Mouse (Mus musculus) midbrain, postnatal 0 days (tissue): ENCODE measurements around the gene Gm13288. TPM values are rescaled to one million over a fixed set of nuclear protein-coding genes. Genes with fewer than 3 reads are reported as not detected.

Experiments used
- ATAC-seq: fragments of 200-750 bp; cut with Nextera tagmentation; 2 replicates; pipeline ENCODE4 v1.8.0; 2017; ENCODE audit warnings: moderate number of reproducible peaks, mild to moderate bottlenecking, moderate TSS enrichment, moderate library complexity; ENCODE audit not compliant: low FRiP score
- DNase-seq: peaks from one replicate; pipeline ENCODE4 v3.0.0-alpha.2; 2015; ENCODE audit warnings: low spot score
- H3K27ac ChIP-seq: fragments of 300-500 bp; sonication (generic); 2 replicates; pipeline ENCODE4 v1.5.1; 2014; ENCODE audit warnings: low read depth, mild to moderate bottlenecking, low read length, mixed read lengths
- H3K27me3 ChIP-seq: fragments of 300-500 bp; sonication (generic); 2 replicates; pipeline ENCODE4 v1.6.1; 2014; ENCODE audit warnings: low read length, control low read depth, mixed read lengths; ENCODE audit not compliant: insufficient read depth
- H3K36me3 ChIP-seq: fragments of 300-500 bp; sonication (generic); 2 replicates; pipeline ENCODE4 v1.6.1; 2014; ENCODE audit warnings: low read length, control low read depth, mixed read lengths; ENCODE audit not compliant: insufficient read depth
- H3K4me1 ChIP-seq: fragments of 300-500 bp; sonication (generic); 2 replicates; pipeline ENCODE4 v1.6.1; 2014; ENCODE audit warnings: mild to moderate bottlenecking, control low read depth, antibody characterized with exemption, low read length, mixed read lengths; ENCODE audit not compliant: insufficient read depth
- H3K4me2 ChIP-seq: fragments of 300-500 bp; sonication (generic); 2 replicates; pipeline ENCODE4 v1.6.1; 2014; ENCODE audit warnings: low read depth, mild to moderate bottlenecking, low read length, mixed read lengths; ENCODE audit not compliant: poor library complexity, severe bottlenecking
- H3K4me3 ChIP-seq: fragments of 300-500 bp; sonication (generic); 2 replicates; pipeline ENCODE4 v1.5.1; 2014; ENCODE audit warnings: low read depth, mild to moderate bottlenecking, low read length, moderate library complexity
- H3K9ac ChIP-seq: fragments of 300-500 bp; sonication (generic); replicated peaks from 2 replicates; pipeline ENCODE4 v1.6.1; 2014; ENCODE audit warnings: mild to moderate bottlenecking, low read length, moderate library complexity, mixed read lengths; ENCODE audit not compliant: poor library complexity, severe bottlenecking
- H3K9me3 ChIP-seq: fragments of 300-500 bp; sonication (generic); 2 replicates; pipeline ENCODE4 v1.6.1; 2016; ENCODE audit warnings: low read length, control low read depth
- CTCF ChIP-seq: IDR thresholded peaks from 2 replicates; pipeline ENCODE4 v1.5.1; 2016; ENCODE audit warnings: antibody characterized with exemption, mild to moderate bottlenecking
- WGBS: fragments of 180-500 bp; shearing (Covaris S2); extraction: QIAGEN DNeasy Blood & Tissue Kit; methylation state at CpG from one replicate; pipeline ENCODE4 v1.1.7; 2014; 5-methylcytosine and 5-hydroxymethylcytosine counted together
- polyA plus RNA-seq: library from polyadenylated mRNA; unstranded; fragments of >200 nt; fragmentation: Nextera tagmentation; extraction: Ambion mirVana; gene quantifications from 2 replicates; pipeline ENCODE4 v1.2.1, GENCODE M21; 2015
- total RNA-seq: library from RNA; depleted of rRNA; stranded (reverse); fragments of >200 nt; gene quantifications from 2 replicates; pipeline ENCODE4 v1.2.3, GENCODE M21; 2014; rRNA removed

The Gm13288 gene
- total and polyA plus RNA-seq, 2 experiments from 2014 or later = not detected

- no peaks in the 10 kb centered on the region for H3K4me1 ChIP-seq
- DNase-seq = peak; percentile 21
- H3K9ac ChIP-seq = no peak overlapping the region
- H3K4me3 ChIP-seq = no peak overlapping the region
- H3K27ac ChIP-seq = no peak overlapping the region
- no peaks in the 10 kb centered on the region for H3K36me3 ChIP-seq
- WGBS = 53% methylated on average over 3 of the region's 3 CpGs
- ATAC-seq = no peak
- H3K9me3 ChIP-seq = no peaks in the 10 kb centered on the region
- H3K27me3 ChIP-seq = no peaks in the 10 kb centered on the region
- no peak overlapping the region for H3K4me2 ChIP-seq
- TF ChIP-seq CTCF = peak; percentile 71
Observed at GRCm38 (mm10) chr4:88838828-88839227, 33.5 kb downstream of the Gm13288 start.

GRCm38 (mm10) chr4:88840058-88840457 lies 34.7 kb downstream of the Gm13288 start:
- Histone ChIP-seq H3K4me3 (no peak overlapping the region), H3K4me1 (no peaks in the 10 kb centered on the region), H3K36me3 (no peaks in the 10 kb centered on the region), H3K27me3 (no peaks in the 10 kb centered on the region), H3K4me2 (no peak overlapping the region), H3K27ac (no peak overlapping the region), H3K9me3 (no peaks in the 10 kb centered on the region), H3K9ac (no peak overlapping the region)
- ATAC-seq = no peak
- no peak for TF ChIP-seq CTCF
- no peak for DNase-seq
- WGBS = 86% methylated on average over 3 of the region's 3 CpGs

GRCm38 (mm10) chr4:88841438-88841911 lies 36.1 kb downstream of the Gm13288 start, which contains the start of gene Ifna4:
Ifna4 (plus strand) TSS chr4:88841861.
- Histone ChIP-seq H3K4me1 (no peaks in the 10 kb centered on the region), H3K9ac (no peak within 1 kb of the TSS), H3K36me3 (no peaks in the 10 kb centered on the region), H3K27me3 (no peaks in the 10 kb centered on the region), H3K9me3 (no peaks in the 10 kb centered on the region), H3K27ac (no peak within 1 kb of the TSS), H3K4me3 (no peak within 1 kb of the TSS), H3K4me2 (no peak within 1 kb of the TSS)
- ATAC-seq (no peak), DNase-seq (no peak)
- TF ChIP-seq CTCF = no peak
- 41% methylated on average over 2 of the region's 2 CpGs for WGBS

- WGBS = 55% methylated on average over 2 of the region's 2 CpGs
- no peak overlapping the region for H3K4me2 ChIP-seq
- H3K4me1 ChIP-seq = no peaks in the 10 kb centered on the region
- ATAC-seq = no peak
- peak; percentile 42; the same call in 1 of the 2 replicates for TF ChIP-seq CTCF
- H3K36me3 ChIP-seq = no peaks in the 10 kb centered on the region
- H3K9me3 ChIP-seq = no peaks in the 10 kb centered on the region
- H3K4me3 ChIP-seq = no peak overlapping the region
- no peak overlapping the region for H3K9ac ChIP-seq
- DNase-seq = no peak
- no peak overlapping the region for H3K27ac ChIP-seq
- no peaks in the 10 kb centered on the region for H3K27me3 ChIP-seq
Observed at GRCm38 (mm10) chr4:88845334-88845733, 40.0 kb downstream of the Gm13288 start.

GRCm38 (mm10) chr4:88849698-88850097 lies 44.4 kb downstream of the Gm13288 start, which contains the start of gene Ifna1:
Ifna1 (plus strand) TSS chr4:88850087.
- H3K4me2 ChIP-seq = no peak within 1 kb of the TSS
- no peak for ATAC-seq
- H3K27ac ChIP-seq = no peak within 1 kb of the TSS
- H3K4me3 ChIP-seq = no peak within 1 kb of the TSS
- H3K36me3 ChIP-seq = no peaks in the 10 kb centered on the region
- DNase-seq = no peak
- H3K9ac ChIP-seq = no peak within 1 kb of the TSS
- TF ChIP-seq CTCF = no peak
- H3K4me1 ChIP-seq = no peaks in the 10 kb centered on the region
- no peaks in the 10 kb centered on the region for H3K9me3 ChIP-seq
- H3K27me3 ChIP-seq = no peaks in the 10 kb centered on the region
- 66% methylated on average over 1 of the region's 1 CpGs for WGBS

GRCm38 (mm10) chr4:88851026-88851763 lies 45.9 kb downstream of the Gm13288 start:
- Histone ChIP-seq H3K9ac (no peak overlapping the region), H3K4me3 (no peak overlapping the region), H3K4me1 (no peaks in the 10 kb centered on the region), H3K27me3 (no peaks in the 10 kb centered on the region), H3K36me3 (no peaks in the 10 kb centered on the region), H3K9me3 (no peaks in the 10 kb centered on the region), H3K27ac (no peak overlapping the region), H3K4me2 (no peak overlapping the region)
- DNase-seq = no peak
- WGBS = 28% methylated on average over 4 of the region's 4 CpGs
- no peak for TF ChIP-seq CTCF
- no peak for ATAC-seq

Other genes with a start within 250 kb of the Gm13288 start
Only the 30 nearest of the 31 such genes appear.
- not detected in 2 replicates for gene Ifna14, start 233.7 kb upstream of the Gm13288 start, total RNA-seq
- not detected in 2 replicates for gene Ifna14, start 233.7 kb upstream of the Gm13288 start, polyA plus RNA-seq
- gene Ifna9, start 213.1 kb upstream of the Gm13288 start, total RNA-seq = not detected in 2 replicates
- not detected in 2 replicates for gene Ifna9, start 213.1 kb upstream of the Gm13288 start, polyA plus RNA-seq
- gene Ifna12, start 202.2 kb upstream of the Gm13288 start, total RNA-seq = not detected in 2 replicates
- gene Ifna12, start 202.2 kb upstream of the Gm13288 start, polyA plus RNA-seq = not detected in 2 replicates
- not detected in 2 replicates for gene C87499, start 171.1 kb upstream of the Gm13288 start, total RNA-seq
- not detected in 2 replicates for gene C87499, start 171.1 kb upstream of the Gm13288 start, polyA plus RNA-seq
- gene Ifna13, start 161.1 kb upstream of the Gm13288 start, total RNA-seq = not detected in 2 replicates
- not detected in 2 replicates for gene Ifna13, start 161.1 kb upstream of the Gm13288 start, polyA plus RNA-seq
- gene Ifna16, start 128.6 kb upstream of the Gm13288 start, total RNA-seq = not detected in 2 replicates
- not detected in 2 replicates for gene Ifna16, start 128.6 kb upstream of the Gm13288 start, polyA plus RNA-seq
- not detected in 2 replicates for gene Ifna2, start 121.6 kb upstream of the Gm13288 start, total RNA-seq
- gene Ifna2, start 121.6 kb upstream of the Gm13288 start, polyA plus RNA-seq = not detected in 2 replicates
- gene Ifnab, start 114.2 kb upstream of the Gm13288 start, total RNA-seq = not detected in 2 replicates
- not detected in 2 replicates for gene Ifnab, start 114.2 kb upstream of the Gm13288 start, polyA plus RNA-seq
- 0.71 TPM in 1 of 2 replicates, not detected in the other for gene Gm26566, start 83.7 kb upstream of the Gm13288 start, total RNA-seq
- 0.49 and 1.3 TPM in 2 replicates for gene Gm26566, start 83.7 kb upstream of the Gm13288 start, polyA plus RNA-seq
- 148 and 172 TPM in 2 replicates for gene Klhl9, start 83.1 kb upstream of the Gm13288 start, total RNA-seq
- 77.6 and 82.5 TPM in 2 replicates for gene Klhl9, start 83.1 kb upstream of the Gm13288 start, polyA plus RNA-seq
- not detected in 2 replicates for gene Gm13271, start 50.7 kb upstream of the Gm13288 start, total RNA-seq
- not detected in 2 replicates for gene Gm13271, start 50.7 kb upstream of the Gm13288 start, polyA plus RNA-seq
- not detected in 2 replicates for gene Gm13283, start 45.4 kb upstream of the Gm13288 start, total RNA-seq
- gene Gm13283, start 45.4 kb upstream of the Gm13288 start, polyA plus RNA-seq = not detected in 2 replicates
- gene Gm13290, start 31.7 kb upstream of the Gm13288 start, total RNA-seq = not detected in 2 replicates
- not detected in 2 replicates for gene Gm13290, start 31.7 kb upstream of the Gm13288 start, polyA plus RNA-seq
- not detected in 2 replicates for gene Gm13289, start 28.6 kb upstream of the Gm13288 start, total RNA-seq
- gene Gm13289, start 28.6 kb upstream of the Gm13288 start, polyA plus RNA-seq = not detected in 2 replicates
- gene Gm13272, start 25.7 kb upstream of the Gm13288 start, total RNA-seq = not detected in 2 replicates
- not detected in 2 replicates for gene Gm13272, start 25.7 kb upstream of the Gm13288 start, polyA plus RNA-seq
- gene Ifnz, start 23.4 kb upstream of the Gm13288 start, total RNA-seq = not detected in 2 replicates
- gene Ifnz, start 23.4 kb upstream of the Gm13288 start, polyA plus RNA-seq = not detected in 2 replicates
- gene Gm13276, start 19.8 kb upstream of the Gm13288 start, total RNA-seq = not detected in 2 replicates
- gene Gm13276, start 19.8 kb upstream of the Gm13288 start, polyA plus RNA-seq = not detected in 2 replicates
- gene Gm13277, start 16.9 kb upstream of the Gm13288 start, total RNA-seq = not detected in 2 replicates
- gene Gm13277, start 16.9 kb upstream of the Gm13288 start, polyA plus RNA-seq = not detected in 2 replicates
- gene Gm13278, start 14.0 kb upstream of the Gm13288 start, total RNA-seq = not detected in 2 replicates
- not detected in 2 replicates for gene Gm13278, start 14.0 kb upstream of the Gm13288 start, polyA plus RNA-seq
- gene Gm13275, start 11.0 kb upstream of the Gm13288 start, total RNA-seq = not detected in 2 replicates
- not detected in 2 replicates for gene Gm13275, start 11.0 kb upstream of the Gm13288 start, polyA plus RNA-seq
- gene Gm13279, start 8.1 kb upstream of the Gm13288 start, total RNA-seq = not detected in 2 replicates
- not detected in 2 replicates for gene Gm13279, start 8.1 kb upstream of the Gm13288 start, polyA plus RNA-seq
- gene Gm13285, start 5.9 kb upstream of the Gm13288 start, total RNA-seq = not detected in 2 replicates
- not detected in 2 replicates for gene Gm13285, start 5.9 kb upstream of the Gm13288 start, polyA plus RNA-seq
- not detected in 2 replicates for gene Gm13287, start 2.3 kb upstream of the Gm13288 start, total RNA-seq
- gene Gm13287, start 2.3 kb upstream of the Gm13288 start, polyA plus RNA-seq = not detected in 2 replicates
- gene Ifna7, start 10.7 kb downstream of the Gm13288 start, total RNA-seq = not detected in 2 replicates
- gene Ifna7, start 10.7 kb downstream of the Gm13288 start, polyA plus RNA-seq = not detected in 2 replicates
- not detected in 2 replicates for gene Ifna11, start 14.4 kb downstream of the Gm13288 start, total RNA-seq
- gene Ifna11, start 14.4 kb downstream of the Gm13288 start, polyA plus RNA-seq = not detected in 2 replicates
- not detected in 2 replicates for gene Ifna6, start 21.9 kb downstream of the Gm13288 start, total RNA-seq
- not detected in 2 replicates for gene Ifna6, start 21.9 kb downstream of the Gm13288 start, polyA plus RNA-seq
- not detected in 2 replicates for gene Ifna5, start 30.0 kb downstream of the Gm13288 start, total RNA-seq
- gene Ifna5, start 30.0 kb downstream of the Gm13288 start, polyA plus RNA-seq = not detected in 2 replicates
- gene Ifna4, start 36.3 kb downstream of the Gm13288 start, total RNA-seq = not detected in 2 replicates
- not detected in 2 replicates for gene Ifna4, start 36.3 kb downstream of the Gm13288 start, polyA plus RNA-seq
- gene Ifna1, start 44.6 kb downstream of the Gm13288 start, total RNA-seq = not detected in 2 replicates
- not detected in 2 replicates for gene Ifna1, start 44.6 kb downstream of the Gm13288 start, polyA plus RNA-seq
- gene Ifne, start 74.7 kb downstream of the Gm13288 start, total RNA-seq = not detected in 2 replicates
- gene Ifne, start 74.7 kb downstream of the Gm13288 start, polyA plus RNA-seq = not detected in 2 replicates